Mouse (Mus musculus): ENCODE measurements around the gene Mmp21.
"Not testable (repeated sequence)": the region's sequence is repeated elsewhere in the genome, so short reads cannot be mapped to it uniquely, and the experiment has no call there.

Mmp21 gene

GRCm38 (mm10) chr7:133679961-133680360 is at the start of gene Mmp21:
Mmp21 (minus strand) TSS chr7:133680061.
- DNase-seq (ENCODE audit: low spot score in 2 of 2), result no peak

- no peak for DNase-seq (ENCODE audit: low spot score in 2 of 2)
Measured at GRCm38 (mm10) chr7:133729351-133729750, 49.5 kb upstream of the Mmp21 start.

- no peak for DNase-seq (ENCODE audit: low spot score in 2 of 2)
Measured at GRCm38 (mm10) chr7:133727027-133727426, 47.2 kb upstream of the Mmp21 start.

- no peak for DNase-seq (ENCODE audit: low spot score in 2 of 2)
Measured at GRCm38 (mm10) chr7:133725571-133725970, 45.7 kb upstream of the Mmp21 start.

GRCm38 (mm10) chr7:133724844-133725243 is 45.0 kb upstream of the Mmp21 start:
- DNase-seq (ENCODE audit: low spot score in 2 of 2), result no peak

- DNase-seq (ENCODE audit: low spot score in 2 of 2), result no peak
Measured at GRCm38 (mm10) chr7:133720616-133721015, 40.8 kb upstream of the Mmp21 start.

GRCm38 (mm10) chr7:133718580-133718979 is 38.7 kb upstream of the Mmp21 start:
- no peak for DNase-seq (ENCODE audit: low spot score in 2 of 2)

- no peak for DNase-seq (ENCODE audit: low spot score in 2 of 2)
Measured at GRCm38 (mm10) chr7:133715387-133715786, 35.5 kb upstream of the Mmp21 start.

GRCm38 (mm10) chr7:133707301-133707700 is 27.4 kb upstream of the Mmp21 start:
- DNase-seq (ENCODE audit: low spot score in 2 of 2), result no peak

- no peak for DNase-seq (ENCODE audit: low spot score in 2 of 2)
Measured at GRCm38 (mm10) chr7:133703906-133704305, 24.0 kb upstream of the Mmp21 start.

GRCm38 (mm10) chr7:133702333-133702732 is 22.5 kb upstream of the Mmp21 start:
- DNase-seq (ENCODE audit: low spot score in 2 of 2), result no peak

- no peak for DNase-seq (ENCODE audit: low spot score in 2 of 2)
Measured at GRCm38 (mm10) chr7:133701366-133701765, 21.5 kb upstream of the Mmp21 start.

- DNase-seq (ENCODE audit: low spot score in 2 of 2), result no peak
Measured at GRCm38 (mm10) chr7:133699885-133700284, 20.0 kb upstream of the Mmp21 start.

- no peak for DNase-seq (ENCODE audit: low spot score in 2 of 2)
Measured at GRCm38 (mm10) chr7:133698021-133698709, 18.3 kb upstream of the Mmp21 start.

- DNase-seq (ENCODE audit: low spot score in 2 of 2), result not testable (repeated sequence)
Measured at GRCm38 (mm10) chr7:133685644-133686043, 5.8 kb upstream of the Mmp21 start.

- no peak for DNase-seq (ENCODE audit: low spot score in 2 of 2)
Measured at GRCm38 (mm10) chr7:133684701-133685100, 4.8 kb upstream of the Mmp21 start.

- DNase-seq (ENCODE audit: low spot score in 2 of 2), result no peak
Measured at GRCm38 (mm10) chr7:133684110-133684509, 4.2 kb upstream of the Mmp21 start.

GRCm38 (mm10) chr7:133683626-133684025 is 3.8 kb upstream of the Mmp21 start:
- DNase-seq (ENCODE audit: low spot score in 2 of 2), result no peak

GRCm38 (mm10) chr7:133679439-133679838 is 422 bp downstream of the Mmp21 start:
- no peak for DNase-seq (ENCODE audit: low spot score in 2 of 2)

GRCm38 (mm10) chr7:133678716-133679115 is 1.1 kb downstream of the Mmp21 start:
- DNase-seq (ENCODE audit: low spot score in 2 of 2), result no peak

GRCm38 (mm10) chr7:133676002-133676401 is 3.9 kb downstream of the Mmp21 start:
- DNase-seq (ENCODE audit: low spot score in 2 of 2), result no peak

GRCm38 (mm10) chr7:133670846-133671245 is 9.0 kb downstream of the Mmp21 start:
- DNase-seq (ENCODE audit: low spot score in 2 of 2), result no peak

GRCm38 (mm10) chr7:133669946-133670345 is 9.9 kb downstream of the Mmp21 start:
- DNase-seq (ENCODE audit: low spot score in 2 of 2), result no peak

- peak in 1 of 2 experiments; percentile 18 for DNase-seq (ENCODE audit: low spot score in 2 of 2)
Measured at GRCm38 (mm10) chr7:133669071-133669470, 10.8 kb downstream of the Mmp21 start.

All from thymus, postnatal 10 days (tissue).